Mouse (Mus musculus) C2C12 (cell line): ENCODE results near the gene Ephb6. TPM values are rescaled to one million over a fixed set of nuclear protein-coding genes. Genes with fewer than 3 reads are reported as not detected.
"Not testable (repeated sequence)": the region's sequence is repeated elsewhere in the genome, so short reads cannot be mapped to it uniquely, and the experiment has no call there.

Source experiments
- H3K27me3 ChIP-seq: one replicate; pipeline ENCODE4 v1.6.1; 2011; ENCODE audit not compliant: control insufficient read depth, insufficient read depth, insufficient read length
- H3K36me3 ChIP-seq: one replicate; pipeline ENCODE4 v1.6.1; 2011; ENCODE audit not compliant: control insufficient read depth, insufficient read depth
- H3K4me3 ChIP-seq: one replicate; pipeline ENCODE4 v1.5.1; 2011; ENCODE audit warnings: mild to moderate bottlenecking, control low read depth; ENCODE audit not compliant: poor library complexity, insufficient read depth, severe bottlenecking
- H3K79me2 ChIP-seq: one replicate; pipeline ENCODE4 v1.6.1; 2011; ENCODE audit not compliant: control insufficient read depth, insufficient read depth
- H3K79me3 ChIP-seq: one replicate; pipeline ENCODE4 v1.6.1; 2011; ENCODE audit warnings: low read depth, control low read depth
- H3ac ChIP-seq: one replicate; pipeline ENCODE3; 2011; ENCODE audit warnings: low read depth; ENCODE audit not compliant: control insufficient read depth, insufficient read length
- CEBPB ChIP-seq: IDR thresholded peaks from one replicate; pipeline ENCODE4 v1.6.1; 2011; ENCODE audit warnings: low read depth, mild to moderate bottlenecking, control low read depth, moderate library complexity
- CTCF ChIP-seq: IDR thresholded peaks from one replicate; pipeline ENCODE4 v1.5.1; 2011; ENCODE audit not compliant: control insufficient read depth, insufficient read depth, insufficient read length
- FOSL1 ChIP-seq: IDR thresholded peaks from one replicate; pipeline ENCODE4 v1.8.0; 2011; ENCODE audit warnings: mild to moderate bottlenecking, low read length; ENCODE audit not compliant: poor library complexity, insufficient read depth, severe bottlenecking
- MAX ChIP-seq: IDR thresholded peaks from one replicate; pipeline ENCODE4 v1.6.1; 2011; ENCODE audit warnings: mild to moderate bottlenecking, control low read depth
- MYOD1 ChIP-seq: IDR thresholded peaks from one replicate; pipeline ENCODE4 v1.6.1; 2011; ENCODE audit warnings: low read depth; ENCODE audit not compliant: control insufficient read depth, insufficient read length
- MYOG ChIP-seq: IDR thresholded peaks from one replicate; pipeline ENCODE4 v1.6.1; 2011; ENCODE audit not compliant: control insufficient read depth, insufficient read length; ENCODE audit errors: extremely low read depth
- USF1 ChIP-seq: IDR thresholded peaks from one replicate; pipeline ENCODE4 v1.6.1; 2011; ENCODE audit warnings: low read depth, mild to moderate bottlenecking, control low read depth, moderate library complexity
- polyA plus RNA-seq: library from polyadenylated mRNA; unstranded; fragments of >200 nt; fragmentation: generic; extraction: Trizol; gene quantifications from one replicate; pipeline ENCODE4 v1.2.1, GENCODE M21; 2012; ENCODE audit warnings: missing spikeins

The Ephb6 gene
- polyA plus RNA-seq, 1 experiment = 13.0 TPM

DNA sequence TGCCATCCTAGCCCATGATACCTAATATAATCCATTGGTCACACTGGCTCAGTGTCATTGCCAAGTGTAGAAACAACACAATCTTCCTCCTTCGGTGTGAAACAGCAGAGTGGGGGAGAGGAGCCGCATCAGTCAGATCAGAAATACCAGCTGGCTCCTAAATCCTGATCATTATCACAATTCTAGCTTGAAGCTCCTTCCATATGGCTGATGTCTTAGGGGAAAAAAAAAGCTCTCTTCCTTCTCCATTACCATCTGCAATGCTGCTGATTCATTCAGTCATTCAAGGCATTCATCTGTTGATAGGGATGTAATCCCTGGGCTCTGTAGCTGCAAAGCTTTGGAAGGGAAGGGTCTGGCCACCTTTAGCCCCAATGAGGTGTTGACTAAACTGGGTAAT, 45.0 kb upstream of the Ephb6 start:
- H3K4me3 ChIP-seq = no peak overlapping the region
- TF ChIP-seq MYOD1 (no peak), USF1 (no peak), FOSL1 (no peak), CEBPB (no peak), MAX (no peak), MYOG (no peak), CTCF (no peak)
- no peaks in the 10 kb centered on the region for H3K79me2 ChIP-seq
- no peaks in the 10 kb centered on the region for H3K27me3 ChIP-seq
- H3ac ChIP-seq = no peak overlapping the region
- no peaks in the 10 kb centered on the region for H3K79me3 ChIP-seq
- no peaks in the 10 kb centered on the region for H3K36me3 ChIP-seq

DNA sequence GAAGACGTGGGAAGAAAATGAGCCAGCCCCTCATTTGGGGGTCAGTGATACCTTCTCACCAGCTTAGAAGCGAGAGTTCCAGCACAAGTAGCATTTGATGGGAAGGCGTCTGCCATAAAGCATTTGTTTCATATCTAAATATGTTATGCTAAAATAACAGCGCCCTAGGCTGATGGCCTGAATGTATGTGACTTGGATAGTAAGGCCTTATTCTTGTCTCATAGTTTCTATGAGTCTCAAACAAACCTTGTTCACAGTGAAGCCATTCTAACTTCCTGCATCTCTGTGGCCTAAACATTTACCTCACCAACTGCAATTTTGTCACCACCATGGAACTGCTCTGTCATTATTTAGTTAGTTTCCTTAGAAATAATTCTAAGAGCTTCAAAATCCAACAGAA, 42.7 kb upstream of the Ephb6 start:
- TF ChIP-seq FOSL1 (no peak), MYOG (no peak), CEBPB (no peak), MYOD1 (no peak), CTCF (no peak), MAX (no peak), USF1 (no peak)
- Histone ChIP-seq H3K36me3 (no peaks in the 10 kb centered on the region), H3K4me3 (no peak overlapping the region), H3K27me3 (no peaks in the 10 kb centered on the region), H3K79me2 (no peaks in the 10 kb centered on the region), H3K79me3 (no peaks in the 10 kb centered on the region), H3ac (no peak overlapping the region)

DNA sequence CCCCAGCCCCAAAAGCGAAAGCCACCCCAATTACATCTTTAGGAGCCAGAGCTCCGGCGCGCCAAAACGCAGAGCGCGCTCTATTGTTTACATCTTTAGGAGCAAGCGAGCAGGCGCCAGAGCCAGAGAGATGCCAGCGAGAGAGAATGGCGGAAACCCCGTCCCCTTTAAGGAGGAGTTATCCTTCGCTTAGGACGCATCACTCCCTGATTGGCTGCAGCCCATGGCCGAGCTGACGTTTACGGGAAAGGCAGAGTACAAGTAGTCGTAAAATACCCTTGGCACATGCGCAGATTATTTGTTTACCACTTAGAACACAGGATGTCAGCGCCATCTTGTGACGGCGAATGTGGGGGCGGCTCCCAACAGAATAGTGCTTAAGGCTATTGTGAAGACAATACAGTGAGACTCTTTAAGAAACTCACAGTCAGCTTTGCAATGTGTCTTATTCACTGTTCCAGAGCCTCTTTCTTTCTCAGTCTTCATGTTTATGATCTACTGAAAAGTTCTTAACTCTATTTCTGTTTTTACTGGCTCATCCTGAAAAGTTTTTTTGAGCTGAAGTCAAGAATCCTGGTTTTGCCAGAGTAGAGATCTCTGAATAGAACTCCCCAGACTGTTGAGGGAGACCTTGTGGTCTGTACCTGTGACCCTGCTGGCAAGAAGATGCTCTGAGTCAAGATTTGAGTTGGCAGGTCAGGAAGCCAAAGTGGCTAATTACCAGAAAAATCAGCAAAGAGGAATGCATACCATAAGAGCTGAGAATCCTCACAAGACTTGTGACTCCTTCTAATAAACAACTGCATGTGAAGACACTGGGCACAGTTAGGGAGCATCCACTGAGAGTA, 42.0 kb upstream of the Ephb6 start:
- not testable (repeated sequence) for H3K79me3 ChIP-seq, H3K36me3 ChIP-seq, H3K79me2 ChIP-seq, H3K4me3 ChIP-seq, H3ac ChIP-seq, H3K27me3 ChIP-seq

DNA sequence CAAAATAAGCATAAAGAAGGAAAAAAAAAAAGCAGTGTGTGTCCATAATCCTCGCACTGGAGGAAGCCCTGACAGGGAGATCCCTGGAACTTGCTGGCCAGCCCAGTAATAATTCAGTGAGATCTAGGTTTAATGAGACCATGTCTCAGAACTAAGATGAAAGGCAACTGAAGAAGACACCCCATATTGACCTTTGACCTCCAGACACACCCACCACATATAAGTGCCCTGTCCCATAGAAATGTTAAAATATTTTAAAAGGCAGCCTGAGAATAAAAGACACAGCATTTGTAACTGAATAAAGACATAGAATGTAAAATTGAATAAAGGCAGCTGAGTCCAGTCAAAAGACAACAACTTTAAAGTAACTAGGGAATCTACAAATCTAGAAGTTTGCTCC, 40.0 kb upstream of the Ephb6 start:
- TF ChIP-seq MAX = no peak
- no peak for TF ChIP-seq CTCF
- no peak for TF ChIP-seq CEBPB
- no peak for TF ChIP-seq MYOG
- no peak for TF ChIP-seq USF1
- Histone ChIP-seq H3K4me3 (no peak overlapping the region), H3K36me3 (no peaks in the 10 kb centered on the region), H3K27me3 (no peaks in the 10 kb centered on the region), H3ac (no peak overlapping the region), H3K79me2 (no peaks in the 10 kb centered on the region), H3K79me3 (no peaks in the 10 kb centered on the region)

DNA sequence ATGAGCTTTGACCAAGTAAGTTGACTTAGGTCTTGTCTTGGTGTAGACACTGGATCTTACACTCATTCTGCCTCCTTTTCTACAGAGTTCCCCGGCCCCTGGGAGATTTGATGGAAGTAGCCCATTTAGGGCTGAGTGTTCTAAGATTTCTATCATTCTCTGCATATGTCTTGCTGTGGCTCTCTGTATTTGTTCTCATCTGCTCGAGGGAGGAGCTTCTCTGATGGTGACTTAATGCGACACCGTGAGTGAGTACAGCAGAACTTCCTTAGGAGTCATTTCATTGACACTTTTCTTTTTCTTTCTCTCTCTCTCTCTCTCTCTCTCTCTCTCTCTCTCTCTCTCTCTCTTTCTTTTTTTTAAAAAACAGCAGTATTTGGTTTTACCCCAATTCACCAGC, 38.3 kb upstream of the Ephb6 start:
- Histone ChIP-seq H3K27me3 (no peaks in the 10 kb centered on the region), H3ac (no peak overlapping the region), H3K4me3 (no peak overlapping the region), H3K79me2 (no peaks in the 10 kb centered on the region), H3K36me3 (no peaks in the 10 kb centered on the region), H3K79me3 (no peaks in the 10 kb centered on the region)
- no peak for TF ChIP-seq CTCF
- no peak for TF ChIP-seq MYOG
- no peak for TF ChIP-seq MAX
- TF ChIP-seq MYOD1 = no peak

DNA sequence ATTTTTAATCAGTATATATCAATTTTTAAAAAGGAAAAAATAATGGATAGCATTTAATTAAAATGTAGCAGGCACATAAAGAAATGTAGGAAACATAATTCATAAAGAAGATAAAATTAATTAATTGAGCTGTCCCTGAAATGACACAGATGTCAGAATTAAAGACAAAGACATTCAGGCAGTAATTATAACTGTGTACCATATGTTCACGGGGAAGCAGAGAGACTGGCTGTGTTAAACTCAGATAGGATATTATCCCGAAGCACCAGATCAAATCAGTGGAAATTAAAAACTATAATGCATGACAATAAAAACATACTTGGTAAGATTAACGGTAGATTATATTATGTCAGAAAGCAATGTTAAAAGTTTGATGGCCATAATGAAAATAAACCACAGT, 36.2 kb upstream of the Ephb6 start:
- Histone ChIP-seq H3K79me3 (no peaks in the 10 kb centered on the region), H3K4me3 (no peak overlapping the region), H3K36me3 (no peaks in the 10 kb centered on the region), H3K27me3 (no peaks in the 10 kb centered on the region), H3ac (no peak overlapping the region), H3K79me2 (no peaks in the 10 kb centered on the region)
- no peak for TF ChIP-seq CEBPB
- no peak for TF ChIP-seq FOSL1
- TF ChIP-seq MYOG = no peak
- no peak for TF ChIP-seq MYOD1
- TF ChIP-seq MAX = no peak
- TF ChIP-seq CTCF = no peak
- TF ChIP-seq USF1 = no peak

DNA sequence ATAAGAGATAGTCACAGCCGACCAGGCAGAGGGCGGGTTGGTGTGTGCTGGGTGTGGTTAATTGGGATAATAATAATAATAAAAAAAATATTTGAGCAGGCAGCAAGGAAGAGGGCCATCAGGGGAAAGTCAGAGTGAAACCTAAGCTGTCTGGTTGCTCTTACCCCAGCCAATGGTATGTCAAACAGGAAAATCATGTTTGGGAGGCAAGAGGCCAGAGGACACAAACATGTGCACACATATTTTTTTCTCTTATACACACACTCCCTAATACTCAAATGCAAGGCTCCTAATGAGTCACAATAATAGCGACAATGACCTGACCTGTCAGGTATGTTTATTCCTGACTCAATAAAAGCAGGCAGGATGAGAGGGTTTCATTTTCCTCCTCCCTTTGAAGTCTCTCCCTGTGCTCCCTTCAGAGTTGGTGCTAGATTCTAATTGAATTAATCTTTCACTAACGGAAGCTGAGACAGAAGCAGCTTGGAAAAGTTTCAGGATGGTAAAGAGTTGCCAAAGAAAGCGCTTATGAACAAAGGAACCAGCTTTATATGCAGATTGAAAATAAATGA, 28.7 kb upstream of the Ephb6 start:
- no peaks in the 10 kb centered on the region for H3K36me3 ChIP-seq
- H3K4me3 ChIP-seq = no peak overlapping the region
- H3K79me3 ChIP-seq = no peaks in the 10 kb centered on the region
- TF ChIP-seq CTCF = no peak
- TF ChIP-seq MYOG = no peak
- no peak for TF ChIP-seq FOSL1
- TF ChIP-seq USF1 = no peak
- H3K79me2 ChIP-seq = no peaks in the 10 kb centered on the region
- no peak overlapping the region for H3ac ChIP-seq
- no peaks in the 10 kb centered on the region for H3K27me3 ChIP-seq
